ENCODE assay signal across 7 mouse cellular contexts in the genomic region with DNA sequence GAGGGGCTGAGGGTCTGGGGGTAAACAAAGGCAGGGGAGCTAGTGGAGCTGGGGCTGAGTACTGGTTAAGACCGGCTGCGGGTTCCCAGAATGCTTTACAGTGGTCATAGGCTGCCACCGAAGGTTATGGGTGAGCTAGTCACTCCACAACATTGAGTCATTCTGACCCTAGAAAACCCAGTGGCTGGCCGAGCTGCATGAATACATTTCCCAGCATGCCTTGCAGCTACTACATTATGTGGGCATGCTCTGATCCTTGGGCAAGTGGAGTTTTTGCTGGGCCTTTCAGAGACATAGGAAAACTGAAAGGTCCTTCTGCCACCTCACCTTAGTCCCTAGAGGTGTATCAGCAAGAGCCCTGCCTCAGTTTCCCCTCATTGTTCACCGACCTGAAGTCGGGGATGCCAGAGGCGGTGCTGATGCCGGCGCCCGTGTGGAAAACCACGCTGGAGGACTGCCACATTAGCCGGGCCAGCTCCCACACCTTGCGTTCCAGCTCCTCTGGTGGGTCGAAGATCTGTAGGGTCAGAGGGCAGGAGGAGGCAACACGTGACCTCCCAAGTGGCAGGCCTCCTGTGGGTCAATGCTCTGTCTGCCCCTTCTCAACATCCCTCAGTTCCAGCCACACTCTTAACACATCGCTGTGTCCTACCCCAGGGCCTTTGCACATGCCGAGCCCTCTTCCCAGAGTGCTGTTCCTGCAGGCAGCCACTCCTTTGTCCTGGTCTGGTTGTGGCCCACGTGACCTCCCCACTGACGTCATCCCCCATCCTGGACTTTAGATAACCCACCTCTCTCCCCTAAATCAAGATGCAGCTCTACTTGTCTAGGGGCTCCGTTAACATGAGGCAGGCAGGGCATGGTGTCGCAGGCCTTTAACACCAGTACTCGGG. TPM values are rescaled to one million over a fixed set of nuclear protein-coding genes. Genes with fewer than 3 reads are reported as not detected.
DNase-seq lines count a peak whose midpoint lies in the region; ATAC-seq and TF ChIP-seq lines count a peak whose summit lies in the region.

No protein-coding gene starts in this region.

- no peaks in the 10 kb centered on the region for H3K9me3 ChIP-seq in lung, embryonic 15.5 days
- no peaks in the 10 kb centered on the region for H3K9me3 ChIP-seq in hindbrain, embryonic 13.5 days
- H3K9me3 ChIP-seq in midbrain, embryonic 13.5 days = no peaks in the 10 kb centered on the region

- H3K36me3 ChIP-seq in lung, embryonic 15.5 days = peaks cover 30% of the 10 kb centered on the region
- peaks cover 48% of the 10 kb centered on the region for H3K36me3 ChIP-seq in hindbrain, embryonic 13.5 days
- H3K36me3 ChIP-seq in midbrain, embryonic 13.5 days = peaks cover 43% of the 10 kb centered on the region

- H3K4me2 ChIP-seq in lung, embryonic 15.5 days = peak overlapping the region; percentile 71
- H3K4me2 ChIP-seq in hindbrain, embryonic 13.5 days = peak overlapping the region; percentile 88
- H3K4me2 ChIP-seq in midbrain, embryonic 13.5 days (replicated peaks) = peak overlapping the region; percentile 89

- H3K27ac ChIP-seq in lung, embryonic 15.5 days = peak overlapping the region; percentile 89; the same call in 1 of the 2 replicates
- no peak overlapping the region for H3K27ac ChIP-seq in cortical plate, adult 2 months (ENCODE audit: insufficient read depth, low read length)
- peak overlapping the region; percentile 91; the same call in 1 of the 2 replicates for H3K27ac ChIP-seq in hindbrain, embryonic 13.5 days
- 0 out of 2 replicates have a peak overlapping the region, but pooled peaks have one; percentile 89 for H3K27ac ChIP-seq in midbrain, embryonic 13.5 days

- DNase-seq in lung, adult 18-20 months = no peak
- DNase-seq in retina, postnatal 1 day = no peak
- DNase-seq in urinary bladder, postnatal 36 days (ENCODE audit: low spot score in 2 of 2) = no peak

- H3K4me1 ChIP-seq in lung, embryonic 15.5 days = peaks cover 17% of the 10 kb centered on the region
- H3K4me1 ChIP-seq in cortical plate, adult 2 months (ENCODE audit: control insufficient read depth, insufficient read depth, low read length) = no peaks in the 10 kb centered on the region
- peaks cover 27% of the 10 kb centered on the region for H3K4me1 ChIP-seq in hindbrain, embryonic 13.5 days (replicated peaks)
- peaks cover 26% of the 10 kb centered on the region for H3K4me1 ChIP-seq in midbrain, embryonic 13.5 days (replicated peaks)

- peak overlapping the region; percentile 75 for H3K9ac ChIP-seq in lung, embryonic 15.5 days
- H3K9ac ChIP-seq in hindbrain, embryonic 13.5 days = peak overlapping the region; percentile 85
- peak overlapping the region; percentile 88 for H3K9ac ChIP-seq in midbrain, embryonic 13.5 days (replicated peaks)

- no peak for TF ChIP-seq POLR2A in cortical plate, adult 2 months (IDR thresholded peaks at IDR 0.05; ENCODE audit: extremely low read depth, insufficient read depth, low read length)

- H3K4me3 ChIP-seq in lung, embryonic 15.5 days = peak overlapping the region; percentile 69
- peak overlapping the region; percentile 71 for H3K4me3 ChIP-seq in cortical plate, adult 2 months (ENCODE audit: insufficient read depth, low read length)
- H3K4me3 ChIP-seq in hindbrain, embryonic 13.5 days = peak overlapping the region; percentile 72
- peak overlapping the region; percentile 81 for H3K4me3 ChIP-seq in midbrain, embryonic 13.5 days (replicated peaks)

- TF ChIP-seq CTCF in cortical plate, adult 2 months (IDR thresholded peaks at IDR 0.05; ENCODE audit: extremely low read depth, insufficient read depth, low read length) = no peak

- peak; percentile 3; the same call in 1 of the 2 replicates for ATAC-seq in lung, embryonic 15.5 days (ENCODE audit: borderline replicate concordance, extremely low read depth, low FRiP score, low TSS enrichment)
- peak; percentile 2; the same call in 1 of the 2 replicates for ATAC-seq in hindbrain, embryonic 13.5 days (ENCODE audit: low FRiP score)
- ATAC-seq in midbrain, embryonic 13.5 days = peak; percentile 15; the same call in 1 of the 2 replicates

- H3K27me3 ChIP-seq in lung, embryonic 15.5 days = no peaks in the 10 kb centered on the region
- H3K27me3 ChIP-seq in hindbrain, embryonic 13.5 days = peaks cover 10% of the 10 kb centered on the region
- 0 out of 2 replicates have a peak, but pooled peaks cover under 1% of the 10 kb centered on the region for H3K27me3 ChIP-seq in midbrain, embryonic 13.5 days

- WGBS in lung, embryonic 15.5 days = 88% methylated on average over 22 of the region's 22 CpGs
- WGBS in hindbrain, embryonic 13.5 days = 93% methylated on average over 22 of the region's 22 CpGs
- WGBS in midbrain, embryonic 13.5 days = 91% methylated on average over 22 of the region's 22 CpGs

RNA-seq across cellular contexts. Expression of a gene that starts 1.2 kb away (rescaled TPM):
- 41.1 TPM in 2 replicates for polyA plus RNA-seq in lung, embryonic 15.5 days (2015; fragmentation: Nextera tagmentation; extraction: Ambion mirVana)
- polyA plus RNA-seq in cortical plate, adult 2 months (2012; rRNA removed) = 31.2 and 33.3 TPM in 2 replicates
- 57.7 and 63.8 TPM in 2 replicates for polyA plus RNA-seq in hindbrain, embryonic 13.5 days (2015; fragmentation: Nextera tagmentation; extraction: Ambion mirVana)
- 64.7 and 67.4 TPM in 2 replicates for polyA plus RNA-seq in midbrain, embryonic 13.5 days (2015; fragmentation: Nextera tagmentation; extraction: Ambion mirVana)

RNA-seq across cellular contexts. Expression of a gene that starts 2.0 kb away (rescaled TPM):
- 8.6 and 9.8 TPM in 2 replicates for polyA plus RNA-seq in lung, embryonic 15.5 days (2015; fragmentation: Nextera tagmentation; extraction: Ambion mirVana)
- 143 and 144 TPM in 2 replicates for polyA plus RNA-seq in cortical plate, adult 2 months (2012; rRNA removed)
- polyA plus RNA-seq in hindbrain, embryonic 13.5 days (2015; fragmentation: Nextera tagmentation; extraction: Ambion mirVana) = 11.7 and 13.5 TPM in 2 replicates
- 8.5 and 9.3 TPM in 2 replicates for polyA plus RNA-seq in midbrain, embryonic 13.5 days (2015; fragmentation: Nextera tagmentation; extraction: Ambion mirVana)

RNA-seq across cellular contexts. Expression of a gene that starts 20.3 kb away (rescaled TPM):
- 0.66 and 0.78 TPM in 2 replicates for polyA plus RNA-seq in lung, embryonic 15.5 days (2015; fragmentation: Nextera tagmentation; extraction: Ambion mirVana)
- polyA plus RNA-seq in cortical plate, adult 2 months (2012; rRNA removed) = 3.7 and 4.2 TPM in 2 replicates
- polyA plus RNA-seq in hindbrain, embryonic 13.5 days (2015; fragmentation: Nextera tagmentation; extraction: Ambion mirVana) = 1.8 and 2.7 TPM in 2 replicates
- polyA plus RNA-seq in midbrain, embryonic 13.5 days (2015; fragmentation: Nextera tagmentation; extraction: Ambion mirVana) = 2.9 and 3.0 TPM in 2 replicates

RNA-seq across cellular contexts. Expression of a gene that starts 22.5 kb away (rescaled TPM):
- 4.3 and 4.7 TPM in 2 replicates for polyA plus RNA-seq in lung, embryonic 15.5 days (2015; fragmentation: Nextera tagmentation; extraction: Ambion mirVana)
- 3.1 and 3.3 TPM in 2 replicates for polyA plus RNA-seq in cortical plate, adult 2 months (2012; rRNA removed)
- 6.2 and 6.4 TPM in 2 replicates for polyA plus RNA-seq in hindbrain, embryonic 13.5 days (2015; fragmentation: Nextera tagmentation; extraction: Ambion mirVana)
- 6.7 and 6.9 TPM in 2 replicates for polyA plus RNA-seq in midbrain, embryonic 13.5 days (2015; fragmentation: Nextera tagmentation; extraction: Ambion mirVana)

RNA-seq across cellular contexts. Expression of a gene that starts 25.5 kb away (rescaled TPM):
- 28.1 and 29.3 TPM in 2 replicates for polyA plus RNA-seq in lung, embryonic 15.5 days (2015; fragmentation: Nextera tagmentation; extraction: Ambion mirVana)
- 21.2 and 25.3 TPM in 2 replicates for polyA plus RNA-seq in cortical plate, adult 2 months (2012; rRNA removed)
- 3.0 and 4.2 TPM in 2 replicates for polyA plus RNA-seq in hindbrain, embryonic 13.5 days (2015; fragmentation: Nextera tagmentation; extraction: Ambion mirVana)
- polyA plus RNA-seq in midbrain, embryonic 13.5 days (2015; fragmentation: Nextera tagmentation; extraction: Ambion mirVana) = 2.8 and 4.4 TPM in 2 replicates
